Mouse (Mus musculus): ENCODE results near the gene Ctnnb1. TPM values are rescaled to one million over a fixed set of nuclear protein-coding genes. Genes with fewer than 3 reads are reported as not detected.

Gene Ctnnb1
- polyA plus RNA-seq, 1 experiment from 2014 or later, result 966 TPM

DNA sequence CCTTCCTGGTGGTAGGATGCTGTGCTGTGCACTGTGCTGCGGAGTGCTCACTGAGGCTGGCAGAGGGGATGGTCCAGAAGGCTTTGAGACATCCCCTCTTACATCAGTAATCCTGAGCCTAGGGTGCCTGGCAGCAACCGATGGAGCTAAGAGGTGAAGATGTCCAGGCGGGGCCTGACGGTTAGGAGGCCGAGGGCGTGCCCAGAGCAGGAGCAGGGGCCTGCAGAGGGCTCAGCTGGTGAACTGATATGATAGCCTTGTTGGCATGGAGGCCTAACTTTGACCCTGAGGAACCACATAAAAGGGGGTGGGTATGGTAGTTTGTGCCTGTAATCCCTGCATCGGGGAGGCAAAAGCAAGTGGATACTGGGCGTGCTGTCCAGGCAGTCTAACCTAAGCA is 54.8 kb downstream of the Ctnnb1 start:
- 84% methylated on average over 8 of the region's 8 CpGs for WGBS
- DNase-seq (ENCODE audit: low spot score) (no peak), ATAC-seq (replicated peaks; ENCODE audit: insufficient number of reproducible peaks, low FRiP score, low TSS enrichment, low read depth) (no peak)
- Histone ChIP-seq H3K36me3 (replicated peaks; ENCODE audit: control insufficient read depth, insufficient read depth, low read depth, low read length) (no peaks in the 10 kb centered on the region), H3K4me1 (ENCODE audit: control insufficient read depth, insufficient read depth, low read length) (no peaks in the 10 kb centered on the region), H3K9me3 (replicated peaks; ENCODE audit: control insufficient read depth, low read length) (no peaks in the 10 kb centered on the region), H3K27me3 (ENCODE audit: control insufficient read depth, insufficient read depth, low read length) (no peaks in the 10 kb centered on the region), H3K4me3 (ENCODE audit: low read depth, low read length) (no peak overlapping the region), H3K9ac (replicated peaks; ENCODE audit: low read length) (no peak overlapping the region), H3K27ac (replicated peaks; ENCODE audit: low read depth, low read length) (no peak overlapping the region), H3K4me2 (ENCODE audit: low read depth, low read length) (no peak overlapping the region)

DNA sequence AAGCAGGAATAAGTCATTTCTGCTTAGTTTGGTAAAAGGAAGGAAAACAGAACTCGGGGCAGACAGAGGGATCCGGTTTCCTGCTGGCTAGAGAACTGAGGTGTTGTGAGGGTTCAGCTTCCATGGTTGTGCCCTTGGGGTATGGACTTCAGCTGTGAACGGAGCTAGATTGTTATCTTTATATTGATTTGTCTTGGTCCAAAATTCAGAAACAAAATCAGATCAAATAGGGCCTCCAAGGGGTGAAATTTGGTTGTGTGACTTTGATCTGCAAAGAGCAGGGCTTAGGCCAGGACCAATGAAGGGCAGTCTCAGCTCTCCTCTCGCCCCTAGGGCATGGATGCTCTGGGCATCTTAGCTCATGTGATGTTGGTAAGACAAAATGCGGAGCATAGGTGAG is 55.5 kb downstream of the Ctnnb1 start:
- ATAC-seq (replicated peaks; ENCODE audit: insufficient number of reproducible peaks, low FRiP score, low TSS enrichment, low read depth) (no peak), DNase-seq (ENCODE audit: low spot score) (no peak)
- Histone ChIP-seq H3K4me1 (ENCODE audit: control insufficient read depth, insufficient read depth, low read length) (no peaks in the 10 kb centered on the region), H3K4me3 (ENCODE audit: low read depth, low read length) (no peak overlapping the region), H3K4me2 (ENCODE audit: low read depth, low read length) (no peak overlapping the region), H3K36me3 (replicated peaks; ENCODE audit: control insufficient read depth, insufficient read depth, low read depth, low read length) (no peaks in the 10 kb centered on the region), H3K27ac (replicated peaks; ENCODE audit: low read depth, low read length) (no peak overlapping the region), H3K9ac (replicated peaks; ENCODE audit: low read length) (no peak overlapping the region), H3K27me3 (ENCODE audit: control insufficient read depth, insufficient read depth, low read length) (no peaks in the 10 kb centered on the region), H3K9me3 (replicated peaks; ENCODE audit: control insufficient read depth, low read length) (no peaks in the 10 kb centered on the region)
- 43% methylated on average over 5 of the region's 5 CpGs for WGBS

DNA sequence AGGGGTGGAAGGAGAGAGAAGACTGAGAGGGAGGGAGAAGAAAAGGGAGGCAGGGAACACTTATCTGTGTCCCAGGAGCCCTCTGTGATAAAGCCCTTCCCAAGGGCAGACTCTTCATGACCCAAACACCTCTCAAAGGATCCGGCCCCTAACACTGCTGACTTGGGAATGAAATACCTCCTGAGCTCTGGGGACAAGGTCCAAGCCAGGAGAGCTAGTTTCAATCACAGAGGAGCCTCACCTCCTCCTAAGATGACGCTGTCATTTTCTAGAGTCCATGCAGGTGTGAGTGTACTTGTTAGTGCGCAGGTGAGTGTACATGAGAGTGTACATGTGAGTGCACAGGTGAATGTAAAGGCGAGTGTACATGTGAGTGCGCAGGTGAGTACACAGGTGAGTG is 56.0 kb downstream of the Ctnnb1 start:
- DNase-seq (ENCODE audit: low spot score) (no peak), ATAC-seq (replicated peaks; ENCODE audit: insufficient number of reproducible peaks, low FRiP score, low TSS enrichment, low read depth) (no peak)
- no peaks in the 10 kb centered on the region for H3K27me3 ChIP-seq (ENCODE audit: control insufficient read depth, insufficient read depth, low read length)
- no peak overlapping the region for H3K4me3 ChIP-seq (ENCODE audit: low read depth, low read length)
- no peaks in the 10 kb centered on the region for H3K9me3 ChIP-seq (replicated peaks; ENCODE audit: control insufficient read depth, low read length)
- WGBS, result 94% methylated on average over 5 of the region's 5 CpGs
- no peak overlapping the region for H3K27ac ChIP-seq (replicated peaks; ENCODE audit: low read depth, low read length)
- no peaks in the 10 kb centered on the region for H3K36me3 ChIP-seq (replicated peaks; ENCODE audit: control insufficient read depth, insufficient read depth, low read depth, low read length)
- H3K4me2 ChIP-seq (ENCODE audit: low read depth, low read length), result no peak overlapping the region
- H3K4me1 ChIP-seq (ENCODE audit: control insufficient read depth, insufficient read depth, low read length), result no peaks in the 10 kb centered on the region
- no peak overlapping the region for H3K9ac ChIP-seq (replicated peaks; ENCODE audit: low read length)

DNA sequence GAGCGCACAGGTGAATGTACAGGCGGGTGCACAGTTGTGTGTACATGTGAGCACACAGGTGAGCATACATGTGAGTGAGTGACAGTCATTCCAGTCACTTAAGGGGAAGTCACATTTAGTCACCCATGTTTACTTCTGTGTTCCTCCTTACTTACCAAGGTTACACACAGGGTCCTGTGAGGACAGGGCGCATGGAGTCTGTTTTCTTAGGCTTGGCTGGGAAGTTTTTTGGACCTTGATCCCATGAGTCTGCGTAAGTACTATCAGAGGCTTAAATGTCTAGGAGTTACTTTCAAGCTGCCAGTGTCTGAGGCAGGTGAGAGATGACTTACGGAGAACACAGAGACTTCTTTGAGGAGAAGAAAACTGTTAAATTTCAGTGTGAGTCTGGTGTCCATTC is 56.5 kb downstream of the Ctnnb1 start:
- 93% methylated on average over 5 of the region's 5 CpGs for WGBS
- H3K36me3 ChIP-seq (replicated peaks; ENCODE audit: control insufficient read depth, insufficient read depth, low read depth, low read length), result no peaks in the 10 kb centered on the region
- H3K27ac ChIP-seq (replicated peaks; ENCODE audit: low read depth, low read length), result no peak overlapping the region
- ATAC-seq (replicated peaks; ENCODE audit: insufficient number of reproducible peaks, low FRiP score, low TSS enrichment, low read depth) (no peak), DNase-seq (ENCODE audit: low spot score) (no peak)
- no peak overlapping the region for H3K9ac ChIP-seq (replicated peaks; ENCODE audit: low read length)
- no peak overlapping the region for H3K4me3 ChIP-seq (ENCODE audit: low read depth, low read length)
- no peaks in the 10 kb centered on the region for H3K9me3 ChIP-seq (replicated peaks; ENCODE audit: control insufficient read depth, low read length)
- no peaks in the 10 kb centered on the region for H3K27me3 ChIP-seq (ENCODE audit: control insufficient read depth, insufficient read depth, low read length)
- no peak overlapping the region for H3K4me2 ChIP-seq (ENCODE audit: low read depth, low read length)
- H3K4me1 ChIP-seq (ENCODE audit: control insufficient read depth, insufficient read depth, low read length), result no peaks in the 10 kb centered on the region

DNA sequence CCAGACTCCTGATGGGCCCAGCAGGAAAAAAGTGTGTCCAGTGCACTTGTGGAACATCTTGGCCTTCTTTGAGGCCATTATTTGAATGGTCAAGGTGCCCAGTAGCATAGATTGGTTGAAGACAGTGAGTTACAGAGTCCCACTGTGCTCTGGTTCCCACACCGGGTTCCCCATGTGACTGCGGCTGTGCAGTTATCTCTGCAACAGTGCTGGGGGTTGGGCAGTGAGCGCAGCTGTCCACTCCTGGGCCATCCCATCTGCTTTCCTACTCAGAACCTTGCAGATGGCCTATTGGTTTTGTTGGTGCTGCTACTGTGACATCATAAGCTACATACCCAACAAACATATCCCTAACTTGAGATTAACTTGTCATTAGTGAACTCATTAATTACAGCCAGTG is 57.2 kb downstream of the Ctnnb1 start:
- no peaks in the 10 kb centered on the region for H3K9me3 ChIP-seq (replicated peaks; ENCODE audit: control insufficient read depth, low read length)
- H3K27me3 ChIP-seq (ENCODE audit: control insufficient read depth, insufficient read depth, low read length), result no peaks in the 10 kb centered on the region
- DNase-seq (ENCODE audit: low spot score), result no peak
- no peak overlapping the region for H3K4me3 ChIP-seq (ENCODE audit: low read depth, low read length)
- no peak overlapping the region for H3K27ac ChIP-seq (replicated peaks; ENCODE audit: low read depth, low read length)
- ATAC-seq (replicated peaks; ENCODE audit: insufficient number of reproducible peaks, low FRiP score, low TSS enrichment, low read depth), result no peak
- no peaks in the 10 kb centered on the region for H3K4me1 ChIP-seq (ENCODE audit: control insufficient read depth, insufficient read depth, low read length)
- no peaks in the 10 kb centered on the region for H3K36me3 ChIP-seq (replicated peaks; ENCODE audit: control insufficient read depth, insufficient read depth, low read depth, low read length)
- WGBS, result 92% methylated on average over 3 of the region's 3 CpGs
- H3K9ac ChIP-seq (replicated peaks; ENCODE audit: low read length), result no peak overlapping the region
- H3K4me2 ChIP-seq (ENCODE audit: low read depth, low read length), result no peak overlapping the region

DNA sequence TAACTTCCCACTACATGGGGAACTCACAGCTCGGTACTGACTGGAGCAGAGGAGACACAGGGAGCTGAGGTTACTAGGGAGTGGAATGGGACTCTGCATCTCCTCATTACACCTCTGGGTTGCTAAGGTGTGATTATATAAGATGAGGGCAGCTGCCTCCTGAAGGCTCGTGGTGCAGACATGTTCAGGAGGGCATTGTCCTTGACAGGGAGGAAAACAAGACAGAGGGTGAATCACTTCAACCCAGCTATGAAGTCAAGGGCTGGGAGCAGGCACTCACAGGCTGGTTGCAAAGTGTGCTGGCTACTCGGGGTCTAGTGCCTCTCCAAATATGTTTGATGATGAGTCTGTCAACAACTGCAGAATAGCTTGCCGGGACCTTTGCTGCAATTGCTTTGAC is 58.0 kb downstream of the Ctnnb1 start:
- Histone ChIP-seq H3K36me3 (replicated peaks; ENCODE audit: control insufficient read depth, insufficient read depth, low read depth, low read length) (no peaks in the 10 kb centered on the region), H3K9me3 (replicated peaks; ENCODE audit: control insufficient read depth, low read length) (no peaks in the 10 kb centered on the region), H3K27me3 (ENCODE audit: control insufficient read depth, insufficient read depth, low read length) (no peaks in the 10 kb centered on the region), H3K4me2 (ENCODE audit: low read depth, low read length) (no peak overlapping the region), H3K4me3 (ENCODE audit: low read depth, low read length) (no peak overlapping the region), H3K4me1 (ENCODE audit: control insufficient read depth, insufficient read depth, low read length) (no peaks in the 10 kb centered on the region), H3K27ac (replicated peaks; ENCODE audit: low read depth, low read length) (no peak overlapping the region), H3K9ac (replicated peaks; ENCODE audit: low read length) (no peak overlapping the region)
- 81% methylated on average over 4 of the region's 4 CpGs for WGBS
- no peak for DNase-seq (ENCODE audit: low spot score)
- no peak for ATAC-seq (replicated peaks; ENCODE audit: insufficient number of reproducible peaks, low FRiP score, low TSS enrichment, low read depth)

DNA sequence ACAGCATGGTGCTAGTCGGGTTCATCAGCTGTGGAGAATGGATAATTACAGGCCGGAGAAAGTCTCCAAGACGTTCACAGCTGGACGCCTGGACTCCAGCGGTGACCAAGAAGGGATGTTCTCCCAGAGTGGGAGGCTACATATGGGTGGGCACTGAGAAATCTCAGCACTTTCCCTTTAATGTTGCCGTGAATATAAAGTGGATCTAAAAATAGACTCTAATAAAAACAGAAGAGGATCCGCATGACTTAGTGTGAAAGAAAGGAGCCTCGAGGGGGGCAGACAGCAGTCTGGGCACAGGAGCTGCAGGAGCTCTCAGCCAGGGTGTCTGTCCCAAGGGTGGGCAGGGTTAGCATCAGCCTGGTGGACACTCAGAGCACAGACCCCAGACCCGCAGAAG is 59.1 kb downstream of the Ctnnb1 start:
- ATAC-seq (replicated peaks; ENCODE audit: insufficient number of reproducible peaks, low FRiP score, low TSS enrichment, low read depth) (0 out of 2 replicates have a peak, but pooled peaks have one; percentile 11), DNase-seq (ENCODE audit: low spot score) (no peak)
- H3K4me3 ChIP-seq (ENCODE audit: low read depth, low read length), result no peak overlapping the region
- no peaks in the 10 kb centered on the region for H3K4me1 ChIP-seq (ENCODE audit: control insufficient read depth, insufficient read depth, low read length)
- H3K9me3 ChIP-seq (replicated peaks; ENCODE audit: control insufficient read depth, low read length), result no peaks in the 10 kb centered on the region
- no peaks in the 10 kb centered on the region for H3K27me3 ChIP-seq (ENCODE audit: control insufficient read depth, insufficient read depth, low read length)
- 43% methylated on average over 9 of the region's 9 CpGs for WGBS
- no peaks in the 10 kb centered on the region for H3K36me3 ChIP-seq (replicated peaks; ENCODE audit: control insufficient read depth, insufficient read depth, low read depth, low read length)
- H3K9ac ChIP-seq (replicated peaks; ENCODE audit: low read length), result no peak overlapping the region
- H3K27ac ChIP-seq (replicated peaks; ENCODE audit: low read depth, low read length), result no peak overlapping the region
- no peak overlapping the region for H3K4me2 ChIP-seq (ENCODE audit: low read depth, low read length)

DNA sequence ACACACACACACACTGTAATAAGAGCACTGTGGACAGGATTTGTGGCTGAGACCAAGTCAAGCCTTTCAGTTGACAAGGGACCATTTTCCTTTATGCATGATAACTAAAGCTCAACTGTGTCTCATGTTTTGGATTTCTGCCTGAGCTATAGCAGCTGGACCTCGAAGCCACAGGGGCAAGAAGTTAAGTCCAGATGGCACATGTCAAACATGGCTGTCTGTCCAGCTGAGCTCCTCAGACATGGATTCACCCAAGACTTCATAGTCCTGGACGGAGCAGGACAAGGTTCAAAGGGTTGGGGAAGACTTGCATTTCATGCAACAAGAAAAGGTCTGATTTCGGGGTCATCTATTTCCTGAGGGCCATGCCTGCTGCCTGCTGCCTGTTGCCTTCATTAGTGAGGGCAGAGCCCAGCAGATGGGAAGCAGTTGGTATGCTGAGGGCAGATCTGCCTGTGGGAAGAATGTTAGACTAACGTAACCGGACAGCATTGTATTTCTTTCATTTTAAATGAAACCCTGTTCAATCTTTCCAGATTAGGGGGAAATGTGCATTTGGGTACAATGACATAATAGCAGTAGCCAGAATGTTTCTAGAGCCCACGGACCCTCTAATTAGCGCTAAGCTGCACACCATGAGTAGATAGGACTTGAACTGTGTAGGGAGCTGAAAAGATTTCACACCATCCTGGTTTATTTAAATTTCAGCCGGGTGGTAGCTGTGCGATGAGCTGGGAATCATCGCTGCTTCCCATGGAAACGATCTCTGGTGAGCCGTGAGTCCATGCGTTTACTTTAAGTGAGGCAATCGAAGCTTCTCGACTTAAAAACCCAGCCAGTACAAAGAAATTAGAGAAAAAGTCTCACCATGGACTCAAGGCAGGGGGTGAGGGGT is 61.0 kb downstream of the Ctnnb1 start:
- H3K9me3 ChIP-seq (replicated peaks; ENCODE audit: control insufficient read depth, low read length), result no peaks in the 10 kb centered on the region
- H3K4me3 ChIP-seq (ENCODE audit: low read depth, low read length), result no peak overlapping the region
- H3K4me2 ChIP-seq (ENCODE audit: low read depth, low read length), result no peak overlapping the region
- WGBS, result 64% methylated on average over 15 of the region's 15 CpGs
- no peak overlapping the region for H3K9ac ChIP-seq (replicated peaks; ENCODE audit: low read length)
- no peaks in the 10 kb centered on the region for H3K27me3 ChIP-seq (ENCODE audit: control insufficient read depth, insufficient read depth, low read length)
- H3K4me1 ChIP-seq (ENCODE audit: control insufficient read depth, insufficient read depth, low read length), result no peaks in the 10 kb centered on the region; the same call in 1 of the 2 replicates
- DNase-seq (ENCODE audit: low spot score) (no peak), ATAC-seq (replicated peaks; ENCODE audit: insufficient number of reproducible peaks, low FRiP score, low TSS enrichment, low read depth) (no peak)
- no peaks in the 10 kb centered on the region for H3K36me3 ChIP-seq (replicated peaks; ENCODE audit: control insufficient read depth, insufficient read depth, low read depth, low read length)
- H3K27ac ChIP-seq (replicated peaks; ENCODE audit: low read depth, low read length), result no peak overlapping the region
